ENCODE assay signal across 10 mouse cellular contexts in genomic region chr15:80680347-80681030, GRCm38 (mm10). TPM values are rescaled to one million over a fixed set of nuclear protein-coding genes. Genes with fewer than 3 reads are reported as not detected.
DNase-seq lines count a peak whose midpoint lies in the region; ATAC-seq and TF ChIP-seq lines count a peak whose summit lies in the region.
"Had no signal": no experiment of that assay in that cellular context is flagged by ENCODE, and none has a peak within 500 bp of the region (broad histone marks: within the 10 kb centered on the region; RNA-seq: fewer than 3 reads in every experiment).

No protein-coding gene starts in this region.

- no peak for TF ChIP-seq CTCF in intestine, postnatal 0 days (IDR thresholded peaks at IDR 0.05; ENCODE audit: low read depth)
- no peak for TF ChIP-seq CTCF in cerebellum, adult 2 months (IDR thresholded peaks at IDR 0.05; ENCODE audit: borderline replicate concordance, insufficient read depth, low read depth, low read length)

- H3K27ac ChIP-seq in intestine, embryonic 15.5 days: no peak overlapping the region
- H3K27ac ChIP-seq in intestine, postnatal 0 days (ENCODE audit: low read depth, low read length): no peak overlapping the region
- no peak overlapping the region for H3K27ac ChIP-seq in cerebellum, adult 2 months (ENCODE audit: insufficient read depth, low read length)
- H3K27ac ChIP-seq: midbrain, embryonic 13.5 days had no signal

- 44% methylated on average over 7 of the region's 7 CpGs for WGBS in intestine, embryonic 15.5 days
- WGBS in intestine, postnatal 0 days: 40% methylated on average over 7 of the region's 7 CpGs
- 75% methylated on average over 7 of the region's 7 CpGs for WGBS in cerebellum, adult 2 months

- H3K4me2 ChIP-seq in intestine, embryonic 15.5 days (replicated peaks): no peak overlapping the region
- H3K4me2 ChIP-seq in intestine, postnatal 0 days (replicated peaks; ENCODE audit: low read depth): no peak overlapping the region
- H3K4me2 ChIP-seq: midbrain, embryonic 13.5 days had no signal

- no peaks in the 10 kb centered on the region for H3K27me3 ChIP-seq in intestine, embryonic 15.5 days (replicated peaks)
- H3K27me3 ChIP-seq in intestine, postnatal 0 days (replicated peaks; ENCODE audit: control insufficient read depth, insufficient read depth, low read length): no peaks in the 10 kb centered on the region
- no peaks in the 10 kb centered on the region for H3K27me3 ChIP-seq in cerebellum, adult 2 months (ENCODE audit: control insufficient read depth, insufficient read depth, low read length)
- H3K27me3 ChIP-seq: midbrain, embryonic 13.5 days had no signal

- no peaks in the 10 kb centered on the region for H3K9me3 ChIP-seq in intestine, embryonic 15.5 days
- no peaks in the 10 kb centered on the region for H3K9me3 ChIP-seq in intestine, postnatal 0 days (ENCODE audit: control insufficient read depth)
- H3K9me3 ChIP-seq: midbrain, embryonic 13.5 days had no signal

- DNase-seq in heart, postnatal 4 days: peak; percentile 63
- peak; percentile 89 for DNase-seq in kidney, postnatal 14 days
- peak; percentile 44 to 68 for DNase-seq in lung, postnatal 4 days
- no peak for DNase-seq in layer of hippocampus, postnatal 14 days (ENCODE audit: low spot score in 2 of 2)
- DNase-seq in cerebellum, adult 2 months: no peak
- DNase-seq: adrenal gland, postnatal 14 days; thymus, adult 18-20 months had no signal

- ATAC-seq in intestine, embryonic 15.5 days: peak; percentile 21; the same call in 1 of the 2 replicates
- ATAC-seq in intestine, postnatal 0 days: no peak

- TF ChIP-seq POLR2A in cerebellum, adult 2 months (IDR thresholded peaks at IDR 0.05; ENCODE audit: borderline replicate concordance, insufficient read depth, low read length): no peak

- no peak overlapping the region for H3K4me3 ChIP-seq in intestine, embryonic 15.5 days (replicated peaks)
- no peak overlapping the region for H3K4me3 ChIP-seq in intestine, postnatal 0 days (ENCODE audit: low read depth, low read length)
- no peak overlapping the region for H3K4me3 ChIP-seq in cerebellum, adult 2 months (replicated peaks; ENCODE audit: insufficient read depth, low read depth, low read length)
- H3K4me3 ChIP-seq: midbrain, embryonic 13.5 days had no signal

- no peak overlapping the region for H3K9ac ChIP-seq in intestine, embryonic 15.5 days
- no peak overlapping the region for H3K9ac ChIP-seq in intestine, postnatal 0 days (ENCODE audit: low read depth, low read length)
- H3K9ac ChIP-seq: midbrain, embryonic 13.5 days had no signal

- peaks cover 53% of the 10 kb centered on the region for H3K4me1 ChIP-seq in intestine, embryonic 15.5 days (replicated peaks)
- peaks cover 44% of the 10 kb centered on the region for H3K4me1 ChIP-seq in intestine, postnatal 0 days (replicated peaks; ENCODE audit: control insufficient read depth, insufficient read depth, low read length)
- H3K4me1 ChIP-seq in cerebellum, adult 2 months (ENCODE audit: control insufficient read depth, insufficient read depth, low read length): peaks cover 14% of the 10 kb centered on the region

- no peaks in the 10 kb centered on the region for H3K36me3 ChIP-seq in intestine, embryonic 15.5 days
- H3K36me3 ChIP-seq in intestine, postnatal 0 days (ENCODE audit: control insufficient read depth, insufficient read depth): no peaks in the 10 kb centered on the region
- H3K36me3 ChIP-seq: midbrain, embryonic 13.5 days had no signal

RNA-seq across cellular contexts. Expression of gene Fam83f, which starts 8.8 kb away (rescaled TPM):
- 19.2 and 20.2 TPM in 2 replicates for polyA plus RNA-seq in intestine, embryonic 15.5 days (2015; fragmentation: Nextera tagmentation; extraction: Ambion mirVana)
- 19.0 and 24.4 TPM in 2 replicates for polyA plus RNA-seq in intestine, postnatal 0 days (2015; fragmentation: Nextera tagmentation; extraction: Ambion mirVana)
- total RNA-seq in heart, postnatal 4 days (2021): under 1 TPM; 0.17 to 0.23 TPM
- under 1 TPM; 0.17 to 0.25 TPM for total RNA-seq in layer of hippocampus, postnatal 14 days (2021)
- polyA plus RNA-seq in cerebellum, adult 2 months (2012; rRNA removed): 0.25 and 0.35 TPM in 2 replicates

RNA-seq across cellular contexts. Expression of gene Tnrc6b, which starts 30.6 kb away (rescaled TPM):
- polyA plus RNA-seq in intestine, embryonic 15.5 days (2015; fragmentation: Nextera tagmentation; extraction: Ambion mirVana): 19.8 and 20.7 TPM in 2 replicates
- 6.5 and 8.9 TPM in 2 replicates for polyA plus RNA-seq in intestine, postnatal 0 days (2015; fragmentation: Nextera tagmentation; extraction: Ambion mirVana)
- total RNA-seq in heart, postnatal 4 days (2021): 10 to 100 TPM; 59.5 to 60.8 TPM
- total RNA-seq in layer of hippocampus, postnatal 14 days (2021): 100 to 1,000 TPM; 110 to 128 TPM
- 32.5 and 36.3 TPM in 2 replicates for polyA plus RNA-seq in cerebellum, adult 2 months (2012; rRNA removed)

Comparison
In these comparisons a context has a peak if more than half of its experiments do, and no peak if none do; other contexts are left out.
1. DNase-seq: peak in heart, postnatal 4 days (single experiment), kidney, postnatal 14 days (single experiment) and lung, postnatal 4 days (2 of 2); none in layer of hippocampus, postnatal 14 days (0 of 2) and cerebellum, adult 2 months (0 of 2).
2. RNA of gene Fam83f, which starts 8.8 kb away (polyA plus RNA-seq): 19.2 to 20.2 TPM in intestine, embryonic 15.5 days and 19.0 to 24.4 TPM in intestine, postnatal 0 days; 0.25 to 0.35 TPM in cerebellum, adult 2 months; every median in the first group is over 10 times any median in the second.